In the genomic region with DNA sequence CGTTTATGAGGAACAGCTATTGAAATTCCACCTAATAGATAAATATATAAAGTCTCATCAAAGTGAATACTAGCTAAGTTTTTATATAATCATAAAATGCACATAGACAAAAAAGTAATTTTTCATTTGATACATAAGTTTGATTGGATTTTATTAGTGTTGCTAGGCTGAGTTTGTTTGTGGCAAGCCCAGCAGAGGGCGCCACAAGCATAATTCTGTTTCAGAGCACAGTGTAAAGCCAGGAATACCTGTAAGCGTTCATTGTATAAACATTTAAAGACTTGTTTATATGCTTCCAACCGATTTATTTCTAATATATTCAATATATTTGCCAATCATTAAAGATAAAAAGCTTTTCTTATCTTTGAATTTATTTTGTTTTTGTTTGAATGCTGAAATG, we compare ENCODE assay signal across 9 mouse cellular contexts. TPM values are rescaled to one million over a fixed set of nuclear protein-coding genes. Genes with fewer than 3 reads are reported as not detected.
A peak's percentile ranks its signal among the peaks of the same experiment; 100 is the strongest.
DNase-seq lines count a peak whose midpoint lies in the region; ATAC-seq and TF ChIP-seq lines count a peak whose summit lies in the region.
"Had no signal": no experiment of that assay in that cellular context is flagged by ENCODE, and none has a peak within 500 bp of the region (broad histone marks: within the 10 kb centered on the region; RNA-seq: fewer than 3 reads in every experiment).

No protein-coding gene starts in this region.

- TF ChIP-seq POLR2A in ES-Bruce4 (IDR thresholded peaks at IDR 0.05; ENCODE audit: insufficient read depth, low read length): no peak

- no peaks in the 10 kb centered on the region for H3K9me3 ChIP-seq in hindbrain, embryonic 14.5 days (ENCODE audit: control insufficient read depth, low read length)
- H3K9me3 ChIP-seq in hindbrain, embryonic 12.5 days (replicated peaks): no peaks in the 10 kb centered on the region
- no peaks in the 10 kb centered on the region for H3K9me3 ChIP-seq in ES-Bruce4 (replicated peaks; ENCODE audit: control insufficient read depth, insufficient read depth, low read length, poor library complexity, severe bottlenecking)
- no peaks in the 10 kb centered on the region for H3K9me3 ChIP-seq in embryonic facial prominence, embryonic 10.5 days

- TF ChIP-seq EP300 in ES-Bruce4 (IDR thresholded peaks at IDR 0.05; ENCODE audit: insufficient read depth, low read depth, low read length): no peak

- WGBS in hindbrain, embryonic 14.5 days: 33% methylated on average over 4 of the region's 4 CpGs
- WGBS in hindbrain, embryonic 12.5 days: 33% methylated on average over 4 of the region's 4 CpGs
- 31% methylated on average over 4 of the region's 4 CpGs for WGBS in embryonic facial prominence, embryonic 10.5 days

- no peak overlapping the region for H3K4me2 ChIP-seq in hindbrain, embryonic 14.5 days (replicated peaks)
- no peak overlapping the region for H3K4me2 ChIP-seq in hindbrain, embryonic 12.5 days (replicated peaks)

- H3K36me3 ChIP-seq in hindbrain, embryonic 14.5 days (replicated peaks; ENCODE audit: control insufficient read depth, insufficient read depth): no peaks in the 10 kb centered on the region
- no peaks in the 10 kb centered on the region for H3K36me3 ChIP-seq in hindbrain, embryonic 12.5 days
- H3K36me3 ChIP-seq in ES-Bruce4 (ENCODE audit: control insufficient read depth, insufficient read depth, low read length, poor library complexity, severe bottlenecking): no peaks in the 10 kb centered on the region
- H3K36me3 ChIP-seq in embryonic facial prominence, embryonic 10.5 days (replicated peaks): no peaks in the 10 kb centered on the region

- H3K4me3 ChIP-seq in hindbrain, embryonic 14.5 days (replicated peaks; ENCODE audit: low read length): no peak overlapping the region
- no peak overlapping the region for H3K4me3 ChIP-seq in hindbrain, embryonic 12.5 days
- no peak overlapping the region for H3K4me3 ChIP-seq in ES-Bruce4 (ENCODE audit: low read depth, low read length)
- H3K4me3 ChIP-seq in embryonic facial prominence, embryonic 10.5 days: no peak overlapping the region
- H3K4me3 ChIP-seq: megakaryocyte, embryonic 14.5 days had no signal

- peak; percentile 82 for DNase-seq in hindbrain, embryonic 14.5 days (ENCODE audit: low spot score)
- peak; percentile 65 to 74 for DNase-seq in adrenal gland, postnatal 36 days
- peak; percentile 61 for DNase-seq in embryonic facial prominence, embryonic 10.5 days (ENCODE audit: low spot score)
- peak; percentile 72 to 80 for DNase-seq in layer of hippocampus, postnatal 10 days (ENCODE audit: low spot score in 2 of 2)
- peak; percentile 51 for DNase-seq in mesoderm, embryonic 11.5 days (ENCODE audit: low read depth, low spot score)

- TF ChIP-seq CTCF in ES-Bruce4 (IDR thresholded peaks at IDR 0.05; ENCODE audit: low read depth, low read length): peak; percentile 26

- no peak overlapping the region for H3K9ac ChIP-seq in hindbrain, embryonic 14.5 days
- H3K9ac ChIP-seq in hindbrain, embryonic 12.5 days: no peak overlapping the region
- H3K9ac ChIP-seq in ES-Bruce4 (ENCODE audit: low read depth, poor library complexity, severe bottlenecking): no peak overlapping the region

- no peak for ATAC-seq in hindbrain, embryonic 14.5 days (ENCODE audit: low FRiP score)
- no peak for ATAC-seq in hindbrain, embryonic 12.5 days (ENCODE audit: low FRiP score)
- no peak for ATAC-seq in inflammation-experienced regulatory T-cells, adult 6 months

- no peak overlapping the region for H3K27ac ChIP-seq in hindbrain, embryonic 14.5 days
- no peak overlapping the region for H3K27ac ChIP-seq in hindbrain, embryonic 12.5 days
- H3K27ac ChIP-seq in ES-Bruce4 (ENCODE audit: insufficient read depth, low read length): no peak overlapping the region
- H3K27ac ChIP-seq in embryonic facial prominence, embryonic 10.5 days (replicated peaks): no peak overlapping the region

- no peaks in the 10 kb centered on the region for H3K4me1 ChIP-seq in hindbrain, embryonic 14.5 days (replicated peaks; ENCODE audit: control insufficient read depth, insufficient read depth, low read length)
- no peaks in the 10 kb centered on the region for H3K4me1 ChIP-seq in hindbrain, embryonic 12.5 days
- no peaks in the 10 kb centered on the region for H3K4me1 ChIP-seq in ES-Bruce4 (ENCODE audit: control insufficient read depth, insufficient read depth, low read length)
- H3K4me1 ChIP-seq in embryonic facial prominence, embryonic 10.5 days: peaks cover 6% of the 10 kb centered on the region

- H3K27me3 ChIP-seq in hindbrain, embryonic 14.5 days (ENCODE audit: control insufficient read depth, insufficient read depth, low read length): no peaks in the 10 kb centered on the region
- no peaks in the 10 kb centered on the region for H3K27me3 ChIP-seq in hindbrain, embryonic 12.5 days
- H3K27me3 ChIP-seq in ES-Bruce4 (ENCODE audit: control insufficient read depth, insufficient read depth, low read length, poor library complexity, severe bottlenecking): no peaks in the 10 kb centered on the region
- H3K27me3 ChIP-seq in embryonic facial prominence, embryonic 10.5 days (replicated peaks; ENCODE audit: low read depth, poor library complexity, severe bottlenecking): no peaks in the 10 kb centered on the region
- H3K27me3 ChIP-seq: megakaryocyte, embryonic 14.5 days had no signal

RNA-seq across cellular contexts. Expression of gene Camkmt, which starts 26.3 kb away (rescaled TPM):
- polyA plus RNA-seq in hindbrain, embryonic 14.5 days (2014; fragmentation: Nextera tagmentation; extraction: Ambion mirVana): 20.4 and 23.6 TPM in 2 replicates
- polyA plus RNA-seq in hindbrain, embryonic 12.5 days (2016; fragmentation: Nextera tagmentation; extraction: Ambion mirVana): 13.6 and 14.3 TPM in 2 replicates
- polyA plus RNA-seq in ES-Bruce4 (2011; ENCODE audit: insufficient read depth, insufficient read length, low read depth, missing spikeins): 3.7 and 5.6 TPM in 2 replicates
- 1 to 10 TPM; 6.3 to 7.6 TPM for total RNA-seq in adrenal gland, postnatal 36 days (2021)
- polyA plus RNA-seq in embryonic facial prominence, embryonic 10.5 days (2016; fragmentation: Nextera tagmentation; extraction: Ambion mirVana): 13.2 and 14.2 TPM in 2 replicates
- 10 to 100 TPM; 11.2 to 14.6 TPM for total RNA-seq in layer of hippocampus, postnatal 10 days (2021)
- 10 to 100 TPM in 1 of 3 experiments, 1 to 10 TPM in 2; 5.6 to 10.0 (median 10.0) TPM for polyA plus RNA-seq in inflammation-experienced regulatory T-cells, adult 6 months (2017; shearing (Covaris generic))

RNA-seq across cellular contexts. Expression of gene Prepl, which starts 26.6 kb away (rescaled TPM):
- polyA plus RNA-seq in hindbrain, embryonic 14.5 days (2014; fragmentation: Nextera tagmentation; extraction: Ambion mirVana): 161 and 200 TPM in 2 replicates
- 60.6 and 74.1 TPM in 2 replicates for polyA plus RNA-seq in hindbrain, embryonic 12.5 days (2016; fragmentation: Nextera tagmentation; extraction: Ambion mirVana)
- polyA plus RNA-seq in ES-Bruce4 (2011; ENCODE audit: insufficient read depth, insufficient read length, low read depth, missing spikeins): 32.4 and 35.8 TPM in 2 replicates
- 10 to 100 TPM; 35.6 to 37.2 TPM for total RNA-seq in adrenal gland, postnatal 36 days (2021)
- 32.0 and 32.4 TPM in 2 replicates for polyA plus RNA-seq in embryonic facial prominence, embryonic 10.5 days (2016; fragmentation: Nextera tagmentation; extraction: Ambion mirVana)
- total RNA-seq in layer of hippocampus, postnatal 10 days (2021): 100 to 1,000 TPM; 291 to 295 TPM
- polyA plus RNA-seq in inflammation-experienced regulatory T-cells, adult 6 months (2017; shearing (Covaris generic)): 10 to 100 TPM in 1 of 3 experiments, 1 to 10 TPM in 2; 9.3 to 10.9 (median 9.9) TPM
